Mouse (Mus musculus) layer of hippocampus, postnatal 10 days (tissue): ENCODE data around the gene Zbtb9. TPM values are rescaled to one million over a fixed set of nuclear protein-coding genes. Genes with fewer than 3 reads are reported as not detected.

Experiments
- DNase-seq, 2 experiments: peaks; one replicate each; pipeline ENCODE4 v3.0.0; 2021; ENCODE audit warnings: low spot score in 2 of 2
- total RNA-seq, 2 experiments: library from RNA; stranded (reverse); gene quantifications; 2 replicates each; pipeline ENCODE4 v1.2.3; 2021

Gene Zbtb9
- total RNA-seq, 2 experiments from 2014 or later, result 11.8 to 14.0 TPM

GRCm38 (mm10) chr17:26947231-26948100 lies 25.5 kb upstream of the Zbtb9 start:
- peak in 1 of 2 experiments; percentile 48 for DNase-seq

- peak; percentile 70 to 78 for DNase-seq
These were observed 24.5 kb upstream of the Zbtb9 start for GRCm38 (mm10) chr17:26948316-26949050.

- DNase-seq, result no peak
These were observed 23.9 kb upstream of the Zbtb9 start for GRCm38 (mm10) chr17:26949051-26949577.

GRCm38 (mm10) chr17:26949866-26950265 lies 23.1 kb upstream of the Zbtb9 start:
- peak in 1 of 2 experiments; percentile 48 for DNase-seq

DNA sequence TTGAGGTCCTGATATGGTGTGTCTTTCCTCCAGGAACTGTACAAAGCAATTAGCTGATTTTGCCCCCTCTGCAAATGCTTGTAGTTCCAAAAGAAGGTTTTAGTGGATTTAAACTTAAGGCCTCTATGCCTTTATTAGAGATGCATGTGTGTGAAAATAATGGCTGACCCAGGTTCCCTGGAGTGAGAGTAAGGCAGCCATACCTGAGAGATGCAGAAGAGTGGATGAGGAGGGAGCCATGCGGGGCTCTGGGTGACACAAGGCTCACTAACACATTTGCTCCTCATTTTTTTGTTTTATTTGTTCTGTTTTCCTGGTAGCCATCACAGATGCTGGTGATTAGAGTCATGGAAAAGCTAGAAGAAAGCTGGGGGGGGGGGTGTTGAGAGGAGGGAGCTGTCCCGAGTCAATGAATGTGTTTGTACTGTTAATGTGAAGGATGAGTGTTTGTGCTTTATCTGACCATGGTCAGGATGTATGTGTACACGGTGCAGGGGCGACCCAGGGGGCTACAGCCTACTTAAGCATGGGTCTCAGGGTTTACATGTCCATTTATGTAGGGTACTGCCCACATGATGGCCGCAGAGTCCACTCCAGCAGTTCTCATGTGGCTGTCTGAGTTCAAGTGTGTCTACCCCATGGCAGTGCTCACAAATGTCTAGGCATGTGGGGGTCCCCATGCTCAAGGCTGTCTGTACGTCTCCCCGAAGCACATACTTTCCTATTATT lies 22.2 kb upstream of the Zbtb9 start:
- no peak for DNase-seq

GRCm38 (mm10) chr17:26951406-26951805 lies 21.6 kb upstream of the Zbtb9 start:
- peak; percentile 85 to 87 for DNase-seq

GRCm38 (mm10) chr17:26951952-26952877 lies 20.8 kb upstream of the Zbtb9 start:
- no peak for DNase-seq

DNA sequence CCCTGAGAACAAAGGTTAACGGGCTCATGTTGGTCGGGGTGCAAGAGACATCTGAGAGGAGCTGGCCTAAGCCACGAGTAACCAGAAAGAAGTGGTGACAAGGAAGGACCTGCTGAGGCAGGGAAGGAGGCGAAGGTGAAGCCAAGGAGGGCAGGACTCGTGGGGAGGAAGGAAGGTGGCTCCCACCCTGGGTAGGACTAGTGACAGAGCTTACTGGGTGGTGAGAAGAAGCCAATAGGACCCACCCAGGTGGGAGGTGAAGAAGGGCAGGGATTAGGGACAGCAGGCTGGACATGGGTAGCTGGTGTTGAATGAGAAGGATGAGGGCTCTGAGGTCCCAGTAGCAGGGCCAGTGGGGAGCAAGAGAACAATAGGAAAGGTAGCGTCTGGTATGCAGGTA lies 19.8 kb upstream of the Zbtb9 start:
- DNase-seq, result no peak

DNA sequence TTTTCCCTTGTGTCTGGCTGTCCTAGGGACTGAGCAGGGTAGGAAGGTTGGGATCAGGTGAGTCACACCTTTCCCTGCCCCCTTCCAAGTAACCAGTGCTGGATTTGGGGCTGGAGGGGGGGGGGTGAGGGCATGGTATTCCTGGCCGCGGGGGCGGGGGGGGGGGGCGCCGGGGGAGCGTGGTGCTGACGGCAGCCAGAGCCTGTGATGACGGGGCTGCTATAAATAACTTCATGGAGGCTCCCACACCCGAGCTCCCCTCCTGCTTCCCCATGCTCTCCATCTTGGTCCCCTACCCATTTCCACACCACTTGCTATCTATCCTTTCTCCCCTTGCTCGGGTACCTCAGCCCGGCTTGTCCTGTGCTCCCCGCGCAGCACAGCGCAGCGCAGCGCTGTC lies 19.2 kb upstream of the Zbtb9 start:
- DNase-seq, result no peak

GRCm38 (mm10) chr17:26956309-26956708 lies 16.7 kb upstream of the Zbtb9 start:
- DNase-seq, result no peak

DNA sequence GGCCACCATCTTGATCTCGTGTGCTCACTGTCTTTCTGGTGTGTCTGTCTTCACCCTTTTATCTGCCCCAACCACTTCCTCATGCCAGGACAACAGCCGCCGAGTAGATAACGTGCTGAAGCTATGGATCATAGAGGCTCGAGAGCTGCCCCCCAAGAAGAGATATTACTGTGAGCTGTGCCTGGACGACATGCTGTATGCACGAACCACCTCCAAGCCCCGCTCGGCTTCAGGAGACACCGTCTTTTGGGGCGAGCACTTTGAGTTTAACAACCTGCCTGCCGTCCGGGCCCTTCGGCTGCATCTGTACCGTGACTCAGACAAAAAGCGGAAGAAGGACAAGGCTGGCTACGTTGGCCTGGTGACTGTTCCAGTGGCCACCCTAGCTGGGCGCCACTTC lies 16.1 kb upstream of the Zbtb9 start:
- no peak for DNase-seq

- DNase-seq, result no peak
These were observed 15.1 kb upstream of the Zbtb9 start for GRCm38 (mm10) chr17:26957872-26958271.

GRCm38 (mm10) chr17:26958880-26959279 lies 14.1 kb upstream of the Zbtb9 start:
- no peak for DNase-seq

- no peak for DNase-seq
These were observed 13.2 kb upstream of the Zbtb9 start for GRCm38 (mm10) chr17:26959815-26960214.

- DNase-seq, result no peak
These were observed 11.3 kb upstream of the Zbtb9 start for GRCm38 (mm10) chr17:26961572-26962240.

- peak in 1 of 2 experiments; percentile 14 for DNase-seq
These were observed 6.0 kb upstream of the Zbtb9 start for GRCm38 (mm10) chr17:26966993-26967392.

- no peak for DNase-seq
These were observed 5.5 kb upstream of the Zbtb9 start for GRCm38 (mm10) chr17:26967477-26967876.

DNA sequence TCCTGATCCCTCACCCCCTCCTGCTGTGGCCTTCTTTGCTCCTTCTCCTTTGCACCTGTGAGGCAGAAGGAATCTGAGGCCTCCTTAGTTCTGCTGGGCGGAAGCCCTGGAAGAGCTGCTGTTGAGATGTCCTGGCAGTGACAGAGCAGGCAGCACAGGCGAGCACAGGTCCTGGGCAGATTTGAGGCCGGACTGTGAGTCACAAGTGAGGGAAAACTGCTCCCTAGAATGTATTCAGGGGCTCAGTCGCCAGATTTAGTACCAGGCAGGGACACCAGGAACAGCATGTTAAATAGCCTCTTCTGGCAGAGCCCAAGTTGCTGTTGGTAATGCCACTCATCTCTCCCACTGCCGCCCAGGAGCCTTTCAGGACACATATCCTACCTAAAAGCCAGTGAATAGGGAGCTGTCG lies 4.8 kb upstream of the Zbtb9 start:
- peak in 1 of 2 experiments; percentile 19 for DNase-seq

- no peak for DNase-seq
These were observed 3.7 kb upstream of the Zbtb9 start for GRCm38 (mm10) chr17:26969257-26969656.

- peak in 1 of 2 experiments; percentile 15 for DNase-seq
These were observed 2.7 kb upstream of the Zbtb9 start for GRCm38 (mm10) chr17:26970221-26970620.
